ENCODE assay signal across 8 mouse cellular contexts in genomic region chr7:68085870-68086341, GRCm38 (mm10).
A peak's percentile ranks its signal among the peaks of the same experiment; 100 is the strongest.
DNase-seq lines count a peak whose midpoint lies in the region; ATAC-seq lines count a peak whose summit lies in the region.

No protein-coding gene starts in this region.

- peaks cover 84% of the 10 kb centered on the region for H3K4me1 ChIP-seq in heart, embryonic 10.5 days
- H3K4me1 ChIP-seq in kidney, embryonic 15.5 days, result peaks cover 70% of the 10 kb centered on the region

- H3K9me3 ChIP-seq in heart, embryonic 10.5 days, result no peaks in the 10 kb centered on the region
- no peaks in the 10 kb centered on the region for H3K9me3 ChIP-seq in kidney, embryonic 15.5 days (replicated peaks)

- no peaks in the 10 kb centered on the region for H3K36me3 ChIP-seq in heart, embryonic 10.5 days
- H3K36me3 ChIP-seq in kidney, embryonic 15.5 days, result no peaks in the 10 kb centered on the region; the same call in 1 of the 2 replicates

- no peak overlapping the region for H3K9ac ChIP-seq in kidney, embryonic 15.5 days

- 0 out of 2 replicates have a peak, but pooled peaks have one; percentile 35 for ATAC-seq in kidney, embryonic 15.5 days (replicated peaks; ENCODE audit: low FRiP score)
- ATAC-seq in megakaryocyte progenitor cell, adult 5-6 weeks (replicated peaks; ENCODE audit: poor library complexity), result peak; percentile 47

- intact Hi-C loops in left cerebral cortex, postnatal 25 days (cut with DNase I), result no loop called here

- WGBS in heart, embryonic 10.5 days, result 61% methylated on average over 4 of the region's 4 CpGs
- 65% methylated on average over 4 of the region's 4 CpGs for WGBS in kidney, embryonic 15.5 days

- no peaks in the 10 kb centered on the region for H3K27me3 ChIP-seq in heart, embryonic 10.5 days (ENCODE audit: insufficient read depth, poor library complexity, severe bottlenecking)
- no peaks in the 10 kb centered on the region for H3K27me3 ChIP-seq in kidney, embryonic 15.5 days

- no peak overlapping the region for H3K4me3 ChIP-seq in heart, embryonic 10.5 days
- no peak overlapping the region for H3K4me3 ChIP-seq in kidney, embryonic 15.5 days (replicated peaks)

- peak overlapping the region; percentile 44 for H3K4me2 ChIP-seq in kidney, embryonic 15.5 days

- DNase-seq in adrenal gland, adult (ENCODE audit: inconsistent age in 2 of 2, low spot score in 1 of 2), result peak; percentile 66 to 77
- DNase-seq in adrenal gland, postnatal 4 days (ENCODE audit: low spot score in 2 of 2), result no peak
- DNase-seq in brain, adult 2 months (ENCODE audit: low read depth, low spot score), result peak; percentile 61
- no peak for DNase-seq in heart, embryonic 10.5 days (ENCODE audit: low spot score)
- DNase-seq in left cerebral cortex, postnatal 25 days (ENCODE audit: low spot score in 2 of 2), result no peak
- DNase-seq in right cerebral cortex, adult 18-20 months, result no peak

- H3K27ac ChIP-seq in heart, embryonic 10.5 days, result peak overlapping the region; percentile 79
- H3K27ac ChIP-seq in kidney, embryonic 15.5 days, result peak overlapping the region; percentile 89

Comparison
In these comparisons a context has a peak if more than half of its experiments do, and no peak if none do; other contexts are left out.
1. DNase-seq: peak in adrenal gland, adult (2 of 2) and brain, adult 2 months (single experiment); none in adrenal gland, postnatal 4 days (0 of 2), heart, embryonic 10.5 days (single experiment), left cerebral cortex, postnatal 25 days (0 of 2) and right cerebral cortex, adult 18-20 months (single experiment).